Mouse (Mus musculus) hindbrain, embryonic 16.5 days (tissue): ENCODE results near the gene Lrp10. TPM values are rescaled to one million over a fixed set of nuclear protein-coding genes. Genes with fewer than 3 reads are reported as not detected.

Experiments used
- ATAC-seq: fragments of 200-750 bp; cut with Nextera tagmentation; 2 replicates; pipeline ENCODE4 v1.8.0; 2017; ENCODE audit warnings: moderate TSS enrichment, moderate library complexity
- H3K27ac ChIP-seq: fragments of 300-500 bp; sonication (generic); 2 replicates; pipeline ENCODE4 v1.5.1; 2014; ENCODE audit warnings: low read depth, mild to moderate bottlenecking, control low read depth, low read length, moderate library complexity
- H3K27me3 ChIP-seq: fragments of 300-500 bp; sonication (generic); replicated peaks from 2 replicates; pipeline ENCODE4 v1.6.1; 2014; ENCODE audit warnings: low read length; ENCODE audit not compliant: control insufficient read depth, insufficient read depth
- H3K36me3 ChIP-seq: fragments of 300-500 bp; sonication (generic); 2 replicates; pipeline ENCODE4 v1.6.1; 2014; ENCODE audit warnings: mild to moderate bottlenecking, low read length, moderate library complexity, mixed read lengths; ENCODE audit not compliant: control insufficient read depth, insufficient read depth
- H3K4me1 ChIP-seq: fragments of 300-500 bp; sonication (generic); 2 replicates; pipeline ENCODE4 v1.6.1; 2014; ENCODE audit warnings: low read depth, low read length; ENCODE audit not compliant: control insufficient read depth, insufficient read depth
- H3K4me2 ChIP-seq: fragments of 300-500 bp; sonication (generic); 2 replicates; pipeline ENCODE4 v1.6.1; 2014; ENCODE audit warnings: mild to moderate bottlenecking, low read length, control low read depth, moderate library complexity
- H3K4me3 ChIP-seq: fragments of 300-500 bp; sonication (generic); 2 replicates; pipeline ENCODE4 v1.5.1; 2014; ENCODE audit warnings: mild to moderate bottlenecking, low read length, control low read depth, moderate library complexity
- H3K9ac ChIP-seq: fragments of 300-500 bp; sonication (generic); 2 replicates; pipeline ENCODE4 v1.6.1; 2014; ENCODE audit warnings: low read depth, mild to moderate bottlenecking, control low read depth, low read length, moderate library complexity
- H3K9me3 ChIP-seq: fragments of 300-500 bp; sonication (generic); 2 replicates; pipeline ENCODE4 v1.6.1; 2014; ENCODE audit warnings: mild to moderate bottlenecking, low read length, moderate library complexity; ENCODE audit not compliant: control insufficient read depth
- WGBS: fragments of 180-500 bp; shearing (Covaris S2); extraction: QIAGEN DNeasy Blood & Tissue Kit; methylation state at CpG from one replicate; pipeline ENCODE4 v1.1.7; 2014; 5-methylcytosine and 5-hydroxymethylcytosine counted together
- polyA plus RNA-seq: library from polyadenylated mRNA; unstranded; fragments of >200 nt; fragmentation: Nextera tagmentation; extraction: Ambion mirVana; gene quantifications from 2 replicates; pipeline ENCODE4 v1.2.1, GENCODE M21; 2015

Lrp10 gene
- polyA plus RNA-seq, 1 experiment from 2014 or later, result 31.4 TPM

DNA sequence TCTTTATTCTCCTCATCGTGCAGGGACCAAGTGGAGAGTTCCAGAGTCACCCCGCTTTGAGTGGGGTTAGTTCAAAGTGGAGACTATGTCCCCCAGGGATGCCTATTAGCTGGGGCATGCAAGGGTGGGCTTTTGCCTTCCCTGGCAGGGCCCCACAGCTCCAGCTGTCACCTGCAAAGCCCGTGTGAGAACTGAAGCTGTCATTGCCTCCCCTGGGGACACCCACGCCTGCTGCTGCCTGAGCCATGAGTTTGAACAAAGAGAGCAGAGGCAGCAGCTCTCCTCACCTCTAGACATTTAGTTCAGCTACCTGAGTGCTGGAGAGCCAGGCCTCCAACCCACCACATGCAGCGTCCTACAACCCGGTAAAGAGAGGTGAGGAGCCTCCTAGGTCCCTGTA, 16.7 kb downstream of the Lrp10 start:
- Histone ChIP-seq H3K4me2 (no peak overlapping the region), H3K9ac (no peak overlapping the region), H3K4me3 (no peak overlapping the region), H3K27ac (no peak overlapping the region), H3K9me3 (no peaks in the 10 kb centered on the region), H3K4me1 (peaks cover 15% of the 10 kb centered on the region), H3K36me3 (no peaks in the 10 kb centered on the region), H3K27me3 (no peaks in the 10 kb centered on the region)
- WGBS, result 60% methylated on average over 6 of the region's 6 CpGs
- ATAC-seq, result no peak

GRCm38 (mm10) chr14:54481402-54481801, 17.5 kb downstream of the Lrp10 start:
- Histone ChIP-seq H3K36me3 (no peaks in the 10 kb centered on the region), H3K4me1 (peaks cover 13% of the 10 kb centered on the region), H3K9me3 (no peaks in the 10 kb centered on the region), H3K4me2 (no peak overlapping the region), H3K9ac (no peak overlapping the region), H3K27me3 (no peaks in the 10 kb centered on the region), H3K4me3 (no peak overlapping the region), H3K27ac (no peak overlapping the region)
- 86% methylated on average over 8 of the region's 8 CpGs for WGBS
- ATAC-seq, result no peak

DNA sequence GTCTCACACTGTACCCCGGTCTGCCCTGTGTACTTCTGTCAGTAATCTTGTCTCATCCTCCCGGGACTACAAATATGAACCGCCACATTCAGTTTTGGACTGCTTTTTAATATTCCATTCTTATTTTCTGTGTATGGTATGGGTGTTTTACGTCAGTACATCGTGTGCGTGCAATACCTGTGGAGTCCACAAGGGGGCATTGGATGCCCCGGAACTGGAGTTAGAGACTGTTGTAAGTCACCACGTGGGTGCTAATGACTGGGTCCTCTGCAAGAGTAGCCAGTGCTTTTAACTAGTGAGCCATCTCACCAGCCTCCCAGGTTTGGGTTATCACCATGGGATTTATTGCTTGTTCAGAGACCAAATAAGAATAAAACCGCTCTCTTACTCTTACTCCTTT, 18.6 kb downstream of the Lrp10 start:
- H3K27ac ChIP-seq, result no peak overlapping the region
- H3K27me3 ChIP-seq, result no peaks in the 10 kb centered on the region
- no peaks in the 10 kb centered on the region for H3K9me3 ChIP-seq
- no peak overlapping the region for H3K4me2 ChIP-seq
- H3K4me1 ChIP-seq, result peaks cover 7% of the 10 kb centered on the region
- no peaks in the 10 kb centered on the region for H3K36me3 ChIP-seq
- WGBS, result 47% methylated on average over 9 of the region's 9 CpGs
- no peak overlapping the region for H3K9ac ChIP-seq
- no peak for ATAC-seq
- no peak overlapping the region for H3K4me3 ChIP-seq

DNA sequence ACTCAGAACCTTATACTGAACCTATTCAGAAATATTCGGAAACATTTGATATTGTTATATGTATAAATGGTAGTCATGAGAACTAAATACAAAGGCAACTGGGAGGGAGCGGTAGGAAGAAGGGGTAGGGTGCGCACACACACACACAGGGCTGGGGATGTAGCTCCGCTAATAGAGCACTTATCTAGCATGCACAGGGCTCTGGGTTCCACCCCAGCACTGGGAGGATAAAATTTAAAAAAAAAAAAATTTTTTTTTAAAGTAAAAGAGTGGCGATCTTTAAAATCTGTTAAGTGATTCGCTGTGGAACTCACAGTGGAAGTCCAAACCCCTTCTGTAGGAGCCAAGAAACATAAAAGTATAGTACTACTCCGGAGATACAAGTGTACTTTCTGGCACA, 22.0 kb downstream of the Lrp10 start:
- ATAC-seq, result no peak
- Histone ChIP-seq H3K27ac (no peak overlapping the region), H3K4me2 (no peak overlapping the region), H3K4me3 (no peak overlapping the region), H3K9ac (no peak overlapping the region), H3K36me3 (no peaks in the 10 kb centered on the region), H3K9me3 (no peaks in the 10 kb centered on the region), H3K27me3 (no peaks in the 10 kb centered on the region), H3K4me1 (no peaks in the 10 kb centered on the region)
- WGBS, result 90% methylated on average over 7 of the region's 7 CpGs

DNA sequence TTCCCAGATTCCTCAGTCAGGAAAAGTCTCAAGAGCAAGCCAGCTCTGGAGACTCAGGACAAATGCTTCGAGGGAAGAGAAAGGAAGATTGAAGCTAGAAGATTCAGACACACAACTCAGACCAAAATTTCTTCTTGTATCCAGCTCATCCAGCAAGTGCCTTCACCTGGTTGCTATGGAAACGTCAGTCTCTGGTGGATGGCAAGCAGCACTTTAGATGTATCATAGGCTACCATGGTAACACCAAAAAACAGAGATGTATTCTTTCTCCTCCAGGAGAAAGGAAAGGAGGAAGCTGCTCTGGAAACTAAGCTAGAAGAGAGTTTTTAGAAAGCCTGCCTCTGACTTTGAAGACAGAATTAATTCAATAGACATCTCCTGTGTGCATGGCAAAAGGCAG, 23.8 kb downstream of the Lrp10 start:
- ATAC-seq, result no peak
- H3K27me3 ChIP-seq, result no peaks in the 10 kb centered on the region
- H3K4me1 ChIP-seq, result no peaks in the 10 kb centered on the region
- H3K9me3 ChIP-seq, result no peaks in the 10 kb centered on the region
- H3K36me3 ChIP-seq, result no peaks in the 10 kb centered on the region
- no peak overlapping the region for H3K4me2 ChIP-seq
- H3K9ac ChIP-seq, result no peak overlapping the region
- H3K27ac ChIP-seq, result no peak overlapping the region
- 71% methylated on average over 2 of the region's 2 CpGs for WGBS
- no peak overlapping the region for H3K4me3 ChIP-seq

DNA sequence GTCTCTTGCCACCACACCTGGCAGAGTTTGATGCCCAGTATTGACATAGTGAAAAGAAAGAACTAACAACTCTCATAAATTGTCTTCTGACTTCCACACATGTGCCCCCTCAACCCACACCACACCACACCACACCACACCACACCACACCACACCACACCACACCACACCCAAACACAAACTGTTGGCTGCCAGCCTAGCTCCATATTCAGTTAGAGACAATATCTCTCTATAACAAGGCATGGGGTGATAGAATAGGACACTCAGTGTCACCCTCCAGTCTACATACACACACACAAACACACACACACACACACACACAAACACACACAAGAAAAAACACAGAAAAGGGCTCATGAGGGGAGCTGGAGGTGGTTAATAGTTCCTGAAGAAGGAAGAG, 24.4 kb downstream of the Lrp10 start:
- Histone ChIP-seq H3K27me3 (no peaks in the 10 kb centered on the region), H3K36me3 (no peaks in the 10 kb centered on the region), H3K27ac (no peak overlapping the region), H3K4me3 (no peak overlapping the region), H3K4me1 (no peaks in the 10 kb centered on the region), H3K9me3 (no peaks in the 10 kb centered on the region), H3K4me2 (no peak overlapping the region), H3K9ac (no peak overlapping the region)
- ATAC-seq, result no peak

DNA sequence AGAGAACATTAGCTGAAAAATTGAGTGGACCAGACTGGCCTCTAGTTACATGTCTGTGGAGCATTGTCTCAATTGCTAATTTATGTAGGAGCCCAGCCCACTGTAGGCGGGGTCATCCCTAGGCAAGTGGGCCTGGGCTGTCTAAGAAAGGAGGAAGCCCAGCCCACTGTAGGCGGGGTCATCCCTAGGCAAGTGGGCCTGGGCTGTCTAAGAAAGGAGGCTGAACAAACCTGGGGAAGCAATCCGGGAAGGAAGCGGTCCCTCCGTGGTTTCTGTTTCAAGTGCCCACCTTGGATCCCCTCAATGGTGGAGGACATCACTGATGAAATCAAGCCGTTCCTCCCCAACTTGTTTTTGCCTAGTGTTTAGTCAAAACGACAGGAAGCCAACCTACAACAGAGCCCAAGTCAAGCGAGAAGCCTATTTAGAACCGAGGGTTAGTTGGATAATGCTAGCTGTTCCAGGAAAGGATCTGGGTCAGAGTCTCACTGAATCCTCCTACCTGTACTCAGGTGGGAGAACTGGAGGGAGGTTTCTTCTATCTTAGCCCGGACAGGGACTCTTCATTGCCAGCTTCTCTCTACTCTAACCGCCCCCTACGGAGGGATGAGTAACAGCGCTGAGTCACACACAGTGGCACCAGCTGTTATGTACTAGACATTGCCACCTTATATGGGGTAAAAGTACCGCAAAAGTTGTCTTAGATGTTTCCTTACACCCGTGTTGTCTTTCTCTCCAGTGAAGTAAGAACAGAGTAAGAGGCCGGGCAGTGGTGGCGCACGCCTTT, 28.6 kb downstream of the Lrp10 start:
- no peaks in the 10 kb centered on the region for H3K4me1 ChIP-seq
- WGBS, result 70% methylated on average over 18 of the region's 18 CpGs

DNA sequence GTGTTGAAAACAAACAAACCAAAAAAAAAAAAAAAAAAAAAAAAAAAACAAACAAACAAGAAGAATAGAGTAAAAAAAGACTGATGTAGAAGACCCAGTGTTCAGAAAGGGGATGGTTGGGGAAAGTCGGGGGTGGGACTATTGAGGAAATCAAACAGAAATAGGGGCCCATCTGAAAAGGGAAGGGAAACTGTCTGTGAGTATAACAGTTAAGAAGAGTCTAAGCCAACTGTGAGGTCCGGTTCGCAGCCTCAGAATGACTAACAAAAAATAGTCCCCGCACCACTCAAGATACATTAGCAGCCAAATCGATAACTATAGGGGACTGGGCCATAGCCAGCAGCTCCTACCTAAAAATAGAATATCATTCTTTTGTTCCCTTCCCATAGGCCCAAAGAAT, 29.3 kb downstream of the Lrp10 start:
- Histone ChIP-seq H3K9ac (no peak overlapping the region), H3K9me3 (no peaks in the 10 kb centered on the region), H3K36me3 (no peaks in the 10 kb centered on the region), H3K4me1 (no peaks in the 10 kb centered on the region), H3K27me3 (no peaks in the 10 kb centered on the region), H3K4me2 (no peak overlapping the region), H3K27ac (no peak overlapping the region), H3K4me3 (no peak overlapping the region)
- WGBS, result 94% methylated on average over 5 of the region's 5 CpGs
- no peak for ATAC-seq

More for the DNA sequence above, 28.6 kb downstream of the Lrp10 start:
- H3K27ac ChIP-seq, result no peak overlapping the region
- ATAC-seq, result no peak
- no peaks in the 10 kb centered on the region for H3K36me3 ChIP-seq
- H3K9me3 ChIP-seq, result no peaks in the 10 kb centered on the region
- H3K9ac ChIP-seq, result no peak overlapping the region
- no peak overlapping the region for H3K4me2 ChIP-seq
- H3K27me3 ChIP-seq, result no peaks in the 10 kb centered on the region
- H3K4me3 ChIP-seq, result no peak overlapping the region

- no peaks in the 10 kb centered on the region for H3K4me1 ChIP-seq
- H3K36me3 ChIP-seq, result no peaks in the 10 kb centered on the region
- no peak overlapping the region for H3K9ac ChIP-seq
- no peaks in the 10 kb centered on the region for H3K27me3 ChIP-seq
- H3K27ac ChIP-seq, result no peak overlapping the region
- no peaks in the 10 kb centered on the region for H3K9me3 ChIP-seq
- H3K4me3 ChIP-seq, result no peak overlapping the region
- H3K4me2 ChIP-seq, result no peak overlapping the region
- ATAC-seq, result no peak
- WGBS, result 0% methylated on average over 3 of the region's 3 CpGs
Measured at GRCm38 (mm10) chr14:54494234-54494633, 30.3 kb downstream of the Lrp10 start.
